Mouse (Mus musculus): Measurements from ENCODE around the gene Rbm28. TPM values are rescaled to one million over a fixed set of nuclear protein-coding genes. Genes with fewer than 3 reads are reported as not detected.

Gene Rbm28
- polyA plus RNA-seq, 1 experiment from 2014 or later: 69.0 TPM

DNA sequence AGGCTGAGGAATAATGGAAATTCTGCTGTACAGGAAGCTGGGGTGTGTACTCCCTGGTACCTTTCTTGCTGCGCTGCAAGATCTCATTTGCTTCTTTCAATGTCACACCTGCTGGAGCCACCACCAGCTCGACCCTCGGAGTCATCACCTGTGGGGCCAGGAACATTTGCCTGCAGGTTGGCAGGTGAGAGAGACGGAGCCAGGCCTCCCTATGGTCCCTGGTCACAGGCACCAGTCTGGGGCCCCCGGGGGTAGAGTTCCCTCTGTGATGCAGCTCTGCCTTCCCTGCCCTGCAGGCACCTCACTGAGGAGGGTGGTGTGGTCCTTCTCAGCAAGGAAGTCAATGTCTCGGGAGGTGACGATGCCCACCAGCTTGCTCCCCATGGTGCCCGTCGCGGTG is 41.2 kb upstream of the Rbm28 start:
- H3K9ac ChIP-seq (ENCODE audit: low read depth, low read length): no peak overlapping the region
- ATAC-seq (ENCODE audit: low FRiP score) (no peak), DNase-seq (ENCODE audit: low spot score) (no peak)
- H3K27me3 ChIP-seq (ENCODE audit: control insufficient read depth, insufficient read depth, low read length): no peaks in the 10 kb centered on the region
- no peak overlapping the region for H3K27ac ChIP-seq (ENCODE audit: low read depth, low read length)
- H3K9me3 ChIP-seq (ENCODE audit: control insufficient read depth, low read length): no peaks in the 10 kb centered on the region
- WGBS: 91% methylated on average over 10 of the region's 10 CpGs
- no peak overlapping the region for H3K4me2 ChIP-seq (replicated peaks; ENCODE audit: low read depth, low read length)
- H3K36me3 ChIP-seq (ENCODE audit: control insufficient read depth, insufficient read depth, low read length): 0 out of 2 replicates have a peak, but pooled peaks cover 5% of the 10 kb centered on the region
- H3K4me1 ChIP-seq (replicated peaks; ENCODE audit: control insufficient read depth, insufficient read depth, low read length): peaks cover under 1% of the 10 kb centered on the region
- no peak overlapping the region for H3K4me3 ChIP-seq (ENCODE audit: low read depth, low read length)

- DNase-seq (ENCODE audit: low spot score) (peak; percentile 76), ATAC-seq (ENCODE audit: low FRiP score) (peak; percentile 45; the same call in 1 of the 2 replicates)
- Histone ChIP-seq H3K9me3 (ENCODE audit: control insufficient read depth, low read length) (no peaks in the 10 kb centered on the region), H3K4me1 (replicated peaks; ENCODE audit: control insufficient read depth, insufficient read depth, low read length) (no peaks in the 10 kb centered on the region), H3K9ac (ENCODE audit: low read depth, low read length) (no peak overlapping the region), H3K4me3 (ENCODE audit: low read depth, low read length) (no peak overlapping the region), H3K27ac (ENCODE audit: low read depth, low read length) (no peak overlapping the region), H3K4me2 (replicated peaks; ENCODE audit: low read depth, low read length) (no peak overlapping the region), H3K36me3 (ENCODE audit: control insufficient read depth, insufficient read depth, low read length) (0 out of 2 replicates have a peak, but pooled peaks cover 5% of the 10 kb centered on the region), H3K27me3 (ENCODE audit: control insufficient read depth, insufficient read depth, low read length) (no peaks in the 10 kb centered on the region)
- 56% methylated on average over 15 of the region's 15 CpGs for WGBS
These were observed 40.3 kb upstream of the Rbm28 start for GRCm38 (mm10) chr6:29204932-29205614.

DNA sequence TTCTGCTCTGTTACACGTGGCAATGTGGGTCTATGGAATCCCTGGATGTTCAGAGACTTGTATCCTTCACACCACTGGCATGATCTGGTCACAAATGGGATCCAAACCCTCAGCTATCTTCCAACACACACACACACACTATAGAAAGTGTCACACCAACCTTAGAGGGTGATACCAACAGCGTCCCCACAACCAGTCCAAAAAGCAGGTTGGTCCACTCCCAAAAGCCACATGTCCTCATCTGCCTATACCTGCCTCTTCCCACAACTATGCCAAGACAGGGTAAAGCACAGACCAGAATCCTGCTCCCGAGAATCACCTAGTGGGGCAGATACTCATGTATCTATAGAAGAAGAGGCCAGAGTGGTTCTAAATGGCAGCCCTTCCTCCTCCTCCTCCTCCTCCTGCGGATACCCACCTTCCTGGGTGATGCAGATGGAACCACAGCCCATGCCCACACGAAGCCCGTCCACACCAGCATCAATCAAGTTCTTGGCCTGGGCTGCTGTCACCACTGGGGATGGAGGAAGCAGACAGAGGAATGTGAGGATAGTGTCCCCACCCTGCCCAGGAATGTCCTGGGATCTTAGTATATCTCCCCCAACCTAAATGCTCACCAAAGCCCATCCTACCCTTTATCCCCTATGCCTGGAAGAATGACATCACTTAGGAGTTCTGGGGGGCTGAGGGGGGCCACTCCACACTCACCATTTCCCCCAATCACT is 39.2 kb upstream of the Rbm28 start:
- Histone ChIP-seq H3K4me3 (ENCODE audit: low read depth, low read length) (no peak overlapping the region), H3K27me3 (ENCODE audit: control insufficient read depth, insufficient read depth, low read length) (no peaks in the 10 kb centered on the region; the same call in 1 of the 2 replicates), H3K36me3 (ENCODE audit: control insufficient read depth, insufficient read depth, low read length) (0 out of 2 replicates have a peak, but pooled peaks cover 5% of the 10 kb centered on the region), H3K4me2 (replicated peaks; ENCODE audit: low read depth, low read length) (no peak overlapping the region), H3K4me1 (replicated peaks; ENCODE audit: control insufficient read depth, insufficient read depth, low read length) (no peaks in the 10 kb centered on the region), H3K27ac (ENCODE audit: low read depth, low read length) (no peak overlapping the region), H3K9ac (ENCODE audit: low read depth, low read length) (no peak overlapping the region), H3K9me3 (ENCODE audit: control insufficient read depth, low read length) (no peaks in the 10 kb centered on the region)
- ATAC-seq (ENCODE audit: low FRiP score) (no peak), DNase-seq (ENCODE audit: low spot score) (no peak)
- 88% methylated on average over 6 of the region's 6 CpGs for WGBS

DNA sequence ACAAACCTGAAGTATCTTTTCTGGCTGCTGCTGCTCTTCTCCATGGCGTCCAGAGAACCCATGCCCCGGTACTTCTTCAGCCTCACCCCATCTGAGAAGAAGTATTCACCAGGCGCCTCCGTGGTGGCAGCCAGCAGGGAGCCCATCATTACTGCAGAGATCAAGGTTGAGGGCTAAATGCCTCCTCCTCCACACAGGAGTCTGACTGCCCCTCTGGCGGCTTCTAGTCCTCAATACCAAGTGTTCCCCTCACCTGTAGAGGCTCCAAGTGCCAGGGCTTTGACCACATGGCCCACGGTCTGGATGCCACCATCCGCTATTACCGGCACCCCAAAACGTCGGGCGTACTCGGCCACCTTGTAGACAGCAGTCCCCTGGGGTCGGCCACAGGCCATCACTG is 38.3 kb upstream of the Rbm28 start:
- H3K36me3 ChIP-seq (ENCODE audit: control insufficient read depth, insufficient read depth, low read length): 0 out of 2 replicates have a peak, but pooled peaks cover 5% of the 10 kb centered on the region
- 93% methylated on average over 13 of the region's 13 CpGs for WGBS
- DNase-seq (ENCODE audit: low spot score) (no peak), ATAC-seq (ENCODE audit: low FRiP score) (no peak)
- H3K4me1 ChIP-seq (replicated peaks; ENCODE audit: control insufficient read depth, insufficient read depth, low read length): peaks cover 3% of the 10 kb centered on the region; the same call in 1 of the 2 replicates
- H3K9me3 ChIP-seq (ENCODE audit: control insufficient read depth, low read length): no peaks in the 10 kb centered on the region
- H3K9ac ChIP-seq (ENCODE audit: low read depth, low read length): no peak overlapping the region
- H3K27me3 ChIP-seq (ENCODE audit: control insufficient read depth, insufficient read depth, low read length): no peaks in the 10 kb centered on the region; the same call in 1 of the 2 replicates
- H3K27ac ChIP-seq (ENCODE audit: low read depth, low read length): no peak overlapping the region
- H3K4me2 ChIP-seq (replicated peaks; ENCODE audit: low read depth, low read length): no peak overlapping the region
- H3K4me3 ChIP-seq (ENCODE audit: low read depth, low read length): no peak overlapping the region

DNA sequence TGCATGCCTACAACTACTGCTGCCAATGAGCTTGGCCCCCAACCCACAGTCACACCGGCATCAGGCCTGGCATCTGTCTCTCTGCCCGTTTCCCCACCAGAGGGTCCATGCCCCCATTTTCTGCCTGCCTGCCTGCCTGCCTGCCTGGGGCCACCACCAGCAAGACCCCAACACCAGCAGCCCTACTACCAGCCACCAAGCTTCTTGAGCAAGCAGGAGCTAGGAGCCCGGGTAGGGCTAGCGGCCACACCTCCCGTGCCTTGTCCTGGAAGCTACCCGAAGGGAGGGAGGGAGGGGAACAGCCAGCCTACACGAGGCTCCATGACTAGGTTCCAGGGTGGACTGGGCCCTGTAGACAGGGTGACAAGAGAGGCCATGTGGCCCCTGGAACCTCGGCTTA is 37.2 kb upstream of the Rbm28 start:
- Histone ChIP-seq H3K27ac (ENCODE audit: low read depth, low read length) (no peak overlapping the region), H3K4me3 (ENCODE audit: low read depth, low read length) (no peak overlapping the region), H3K4me2 (replicated peaks; ENCODE audit: low read depth, low read length) (no peak overlapping the region), H3K36me3 (ENCODE audit: control insufficient read depth, insufficient read depth, low read length) (0 out of 2 replicates have a peak, but pooled peaks cover 5% of the 10 kb centered on the region), H3K27me3 (ENCODE audit: control insufficient read depth, insufficient read depth, low read length) (no peaks in the 10 kb centered on the region; the same call in 1 of the 2 replicates), H3K4me1 (replicated peaks; ENCODE audit: control insufficient read depth, insufficient read depth, low read length) (peaks cover 3% of the 10 kb centered on the region; the same call in 1 of the 2 replicates), H3K9me3 (ENCODE audit: control insufficient read depth, low read length) (no peaks in the 10 kb centered on the region), H3K9ac (ENCODE audit: low read depth, low read length) (no peak overlapping the region)
- WGBS: 83% methylated on average over 6 of the region's 8 CpGs
- ATAC-seq (ENCODE audit: low FRiP score): no peak
- no peak for DNase-seq (ENCODE audit: low spot score)

DNA sequence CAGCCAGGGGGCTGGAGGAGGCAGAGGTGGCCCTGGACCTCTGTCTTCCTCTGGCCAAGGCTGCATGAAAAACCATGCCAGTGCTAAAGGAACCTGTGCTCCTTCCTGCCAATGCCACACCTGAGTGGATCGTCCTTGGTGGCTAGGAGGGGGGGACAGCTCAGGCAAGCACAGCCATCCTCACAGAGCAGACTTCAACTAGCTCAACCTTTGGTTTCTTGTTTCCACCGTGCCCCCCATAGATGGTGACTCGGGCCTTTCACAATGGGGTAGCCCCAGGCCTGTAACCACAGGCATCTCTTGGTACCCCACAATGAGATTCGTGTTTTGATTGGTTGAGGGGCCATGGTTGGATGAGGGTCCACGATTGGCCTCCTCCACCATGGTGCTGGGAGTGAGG is 36.5 kb upstream of the Rbm28 start:
- H3K9ac ChIP-seq (ENCODE audit: low read depth, low read length): no peak overlapping the region
- no peak overlapping the region for H3K4me2 ChIP-seq (replicated peaks; ENCODE audit: low read depth, low read length)
- 90% methylated on average over 5 of the region's 5 CpGs for WGBS
- DNase-seq (ENCODE audit: low spot score): no peak
- H3K27me3 ChIP-seq (ENCODE audit: control insufficient read depth, insufficient read depth, low read length): no peaks in the 10 kb centered on the region; the same call in 1 of the 2 replicates
- no peaks in the 10 kb centered on the region for H3K9me3 ChIP-seq (ENCODE audit: control insufficient read depth, low read length)
- no peak overlapping the region for H3K4me3 ChIP-seq (ENCODE audit: low read depth, low read length)
- no peak for ATAC-seq (ENCODE audit: low FRiP score)
- H3K4me1 ChIP-seq (replicated peaks; ENCODE audit: control insufficient read depth, insufficient read depth, low read length): peaks cover 3% of the 10 kb centered on the region; the same call in 1 of the 2 replicates
- H3K27ac ChIP-seq (ENCODE audit: low read depth, low read length): no peak overlapping the region
- 0 out of 2 replicates have a peak, but pooled peaks cover 3% of the 10 kb centered on the region for H3K36me3 ChIP-seq (ENCODE audit: control insufficient read depth, insufficient read depth, low read length)

- H3K4me2 ChIP-seq (replicated peaks; ENCODE audit: low read depth, low read length): no peak overlapping the region
- no peak overlapping the region for H3K27ac ChIP-seq (ENCODE audit: low read depth, low read length)
- no peak for DNase-seq (ENCODE audit: low spot score)
- peaks cover 3% of the 10 kb centered on the region; the same call in 1 of the 2 replicates for H3K4me1 ChIP-seq (replicated peaks; ENCODE audit: control insufficient read depth, insufficient read depth, low read length)
- no peaks in the 10 kb centered on the region for H3K9me3 ChIP-seq (ENCODE audit: control insufficient read depth, low read length)
- H3K9ac ChIP-seq (ENCODE audit: low read depth, low read length): no peak overlapping the region
- H3K36me3 ChIP-seq (ENCODE audit: control insufficient read depth, insufficient read depth, low read length): no peaks in the 10 kb centered on the region
- H3K4me3 ChIP-seq (ENCODE audit: low read depth, low read length): no peak overlapping the region
- ATAC-seq (ENCODE audit: low FRiP score): no peak
- H3K27me3 ChIP-seq (ENCODE audit: control insufficient read depth, insufficient read depth, low read length): no peaks in the 10 kb centered on the region; the same call in 1 of the 2 replicates
- WGBS: 68% methylated on average over 3 of the region's 3 CpGs
These were observed 35.7 kb upstream of the Rbm28 start for GRCm38 (mm10) chr6:29200496-29200895.

DNA sequence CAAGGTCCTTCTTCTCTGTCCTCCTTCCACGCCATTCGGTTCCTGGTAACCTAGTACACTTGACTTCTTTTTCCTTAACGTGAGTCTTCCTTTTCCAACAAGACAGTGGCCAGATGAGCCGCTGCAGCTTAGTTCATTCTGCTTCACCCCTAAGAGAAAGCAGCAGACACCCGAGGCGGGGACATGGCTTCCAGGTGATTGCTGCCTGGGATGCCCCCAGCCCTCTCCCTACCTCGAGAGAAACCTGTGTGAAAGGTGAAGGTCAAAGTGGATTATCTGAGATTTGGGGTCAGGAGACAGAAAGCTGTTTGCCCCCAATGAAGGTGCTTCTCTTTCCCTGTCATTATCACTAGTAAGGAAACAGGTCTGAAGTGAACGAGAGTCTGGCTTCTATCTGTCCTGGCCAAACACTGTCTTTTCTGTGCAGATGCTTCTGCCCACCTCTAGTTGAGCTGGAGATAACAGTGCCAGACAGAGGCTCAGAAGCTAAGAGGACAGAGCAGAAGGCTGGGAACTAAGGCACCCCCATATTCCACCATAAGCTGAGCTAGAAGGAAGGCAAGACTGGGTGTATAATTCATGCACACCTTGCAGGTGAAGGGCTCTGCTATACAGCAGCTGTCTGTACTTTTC is 34.5 kb upstream of the Rbm28 start:
- peaks cover 3% of the 10 kb centered on the region; the same call in 1 of the 2 replicates for H3K4me1 ChIP-seq (replicated peaks; ENCODE audit: control insufficient read depth, insufficient read depth, low read length)
- no peak overlapping the region for H3K27ac ChIP-seq (ENCODE audit: low read depth, low read length)
- peak overlapping the region; percentile 49 for H3K4me2 ChIP-seq (replicated peaks; ENCODE audit: low read depth, low read length)
- no peaks in the 10 kb centered on the region for H3K9me3 ChIP-seq (ENCODE audit: control insufficient read depth, low read length)
- no peaks in the 10 kb centered on the region; the same call in 1 of the 2 replicates for H3K27me3 ChIP-seq (ENCODE audit: control insufficient read depth, insufficient read depth, low read length)
- H3K9ac ChIP-seq (ENCODE audit: low read depth, low read length): no peak overlapping the region
- DNase-seq (ENCODE audit: low spot score) (no peak), ATAC-seq (ENCODE audit: low FRiP score) (no peak)
- no peaks in the 10 kb centered on the region for H3K36me3 ChIP-seq (ENCODE audit: control insufficient read depth, insufficient read depth, low read length)
- 42% methylated on average over 8 of the region's 8 CpGs for WGBS
- H3K4me3 ChIP-seq (ENCODE audit: low read depth, low read length): no peak overlapping the region; the same call in 1 of the 2 replicates

Measured in hindbrain, embryonic 11.5 days (tissue).